Mouse (Mus musculus) hindbrain, embryonic 11.5 days (tissue): ENCODE measurements around the gene Capzb. TPM values are rescaled to one million over a fixed set of nuclear protein-coding genes. Genes with fewer than 3 reads are reported as not detected.

ENCODE experiments used
- ATAC-seq: fragments of 200-750 bp; cut with Nextera tagmentation; 2 replicates; pipeline ENCODE4 v1.8.0; 2017; ENCODE audit warnings: mild to moderate bottlenecking, moderate TSS enrichment, moderate library complexity; ENCODE audit not compliant: low FRiP score
- DNase-seq: peaks from one replicate; pipeline ENCODE4 v3.0.0-alpha.2; 2015; ENCODE audit warnings: low spot score
- H3K27ac ChIP-seq: fragments of 300-500 bp; sonication (generic); 2 replicates; pipeline ENCODE4 v1.5.1; 2014; ENCODE audit warnings: mild to moderate bottlenecking, low read depth, low read length
- H3K27me3 ChIP-seq: fragments of 300-500 bp; sonication (generic); 2 replicates; pipeline ENCODE4 v1.6.1; 2014; ENCODE audit warnings: mild to moderate bottlenecking, low read length, moderate library complexity, mixed read lengths; ENCODE audit not compliant: control insufficient read depth, insufficient read depth
- H3K36me3 ChIP-seq: fragments of 300-500 bp; sonication (generic); 2 replicates; pipeline ENCODE4 v1.6.1; 2014; ENCODE audit warnings: mild to moderate bottlenecking, low read length, moderate library complexity, mixed read lengths; ENCODE audit not compliant: control insufficient read depth, insufficient read depth
- H3K4me1 ChIP-seq: fragments of 300-500 bp; sonication (generic); replicated peaks from 2 replicates; pipeline ENCODE4 v1.6.1; 2014; ENCODE audit warnings: low read length, mixed read lengths; ENCODE audit not compliant: control insufficient read depth, insufficient read depth
- H3K4me2 ChIP-seq: fragments of 300-500 bp; sonication (generic); replicated peaks from 2 replicates; pipeline ENCODE4 v1.6.1; 2014; ENCODE audit warnings: mild to moderate bottlenecking, low read depth, low read length
- H3K4me3 ChIP-seq: fragments of 300-500 bp; sonication (generic); 2 replicates; pipeline ENCODE4 v1.5.1; 2014; ENCODE audit warnings: low read depth, low read length
- H3K9ac ChIP-seq: fragments of 300-500 bp; sonication (generic); 2 replicates; pipeline ENCODE4 v1.6.1; 2014; ENCODE audit warnings: low read depth, low read length
- H3K9me3 ChIP-seq: fragments of 300-500 bp; sonication (generic); 2 replicates; pipeline ENCODE4 v1.6.1; 2016; ENCODE audit warnings: low read length; ENCODE audit not compliant: control insufficient read depth
- WGBS: fragments of 180-500 bp; shearing (Covaris S2); extraction: QIAGEN DNeasy Blood & Tissue Kit; methylation state at CpG from one replicate; pipeline ENCODE4 v1.1.7; 2014; 5-methylcytosine and 5-hydroxymethylcytosine counted together
- polyA plus RNA-seq: library from polyadenylated mRNA; unstranded; fragments of >200 nt; fragmentation: Nextera tagmentation; extraction: Ambion mirVana; gene quantifications from 2 replicates; pipeline ENCODE4 v1.2.1, GENCODE M21; 2014

The Capzb gene
- polyA plus RNA-seq, 1 experiment from 2014 or later: 239 TPM

GRCm38 (mm10) chr4:139245534-139245933 lies 52.8 kb downstream of the Capzb start:
- H3K36me3 ChIP-seq: 0 out of 2 replicates have a peak, but pooled peaks cover 2% of the 10 kb centered on the region
- H3K4me2 ChIP-seq: no peak overlapping the region
- H3K4me1 ChIP-seq: peaks cover 14% of the 10 kb centered on the region
- H3K27me3 ChIP-seq: no peaks in the 10 kb centered on the region
- no peak overlapping the region for H3K9ac ChIP-seq
- no peak overlapping the region for H3K4me3 ChIP-seq
- 87% methylated on average over 2 of the region's 2 CpGs for WGBS
- no peaks in the 10 kb centered on the region for H3K9me3 ChIP-seq
- H3K27ac ChIP-seq: no peak overlapping the region
- ATAC-seq (no peak), DNase-seq (no peak)

- no peak overlapping the region for H3K4me2 ChIP-seq
- peak; percentile 42 for DNase-seq
- no peaks in the 10 kb centered on the region for H3K9me3 ChIP-seq
- no peaks in the 10 kb centered on the region for H3K27me3 ChIP-seq
- no peak for ATAC-seq
- 0 out of 2 replicates have a peak, but pooled peaks cover 2% of the 10 kb centered on the region for H3K36me3 ChIP-seq
- H3K4me1 ChIP-seq: peaks cover 14% of the 10 kb centered on the region
- H3K9ac ChIP-seq: no peak overlapping the region
- peak overlapping the region; percentile 51 for H3K27ac ChIP-seq
- H3K4me3 ChIP-seq: no peak overlapping the region
- 48% methylated on average over 7 of the region's 7 CpGs for WGBS
Measured at GRCm38 (mm10) chr4:139246130-139246877, 53.6 kb downstream of the Capzb start.

- Histone ChIP-seq H3K9ac (no peak overlapping the region), H3K9me3 (no peaks in the 10 kb centered on the region), H3K4me1 (peaks cover 17% of the 10 kb centered on the region), H3K27ac (no peak overlapping the region), H3K36me3 (no peaks in the 10 kb centered on the region), H3K27me3 (no peaks in the 10 kb centered on the region), H3K4me2 (no peak overlapping the region), H3K4me3 (no peak overlapping the region)
- ATAC-seq: no peak
- 73% methylated on average over 7 of the region's 7 CpGs for WGBS
- no peak for DNase-seq
Measured at GRCm38 (mm10) chr4:139247966-139248365, 55.3 kb downstream of the Capzb start.

DNA sequence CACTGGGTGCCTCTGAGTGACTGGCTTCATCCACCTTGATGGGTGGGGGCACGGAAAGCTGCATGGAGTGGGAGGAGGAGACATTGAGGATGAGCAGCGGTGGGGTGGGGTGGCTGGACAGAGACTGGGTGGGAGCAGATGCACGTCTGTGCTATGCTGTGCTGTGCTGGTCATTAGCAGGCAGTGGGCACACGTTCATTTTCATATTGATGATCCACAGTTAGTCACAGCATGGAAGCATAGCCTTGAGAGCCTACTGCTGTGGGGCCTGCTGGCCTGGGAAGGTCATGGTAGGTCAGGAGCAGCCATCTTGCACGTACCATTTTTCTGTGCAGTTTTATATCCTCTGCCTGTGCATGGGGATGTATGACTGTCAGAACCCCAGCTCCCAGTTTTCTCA lies 56.0 kb downstream of the Capzb start:
- H3K9ac ChIP-seq: no peak overlapping the region
- no peaks in the 10 kb centered on the region for H3K27me3 ChIP-seq
- no peak overlapping the region for H3K4me3 ChIP-seq
- H3K4me1 ChIP-seq: peaks cover 17% of the 10 kb centered on the region
- WGBS: 66% methylated on average over 5 of the region's 5 CpGs
- H3K27ac ChIP-seq: no peak overlapping the region
- no peaks in the 10 kb centered on the region for H3K9me3 ChIP-seq
- no peak overlapping the region for H3K4me2 ChIP-seq
- DNase-seq (no peak), ATAC-seq (no peak)
- H3K36me3 ChIP-seq: no peaks in the 10 kb centered on the region

DNA sequence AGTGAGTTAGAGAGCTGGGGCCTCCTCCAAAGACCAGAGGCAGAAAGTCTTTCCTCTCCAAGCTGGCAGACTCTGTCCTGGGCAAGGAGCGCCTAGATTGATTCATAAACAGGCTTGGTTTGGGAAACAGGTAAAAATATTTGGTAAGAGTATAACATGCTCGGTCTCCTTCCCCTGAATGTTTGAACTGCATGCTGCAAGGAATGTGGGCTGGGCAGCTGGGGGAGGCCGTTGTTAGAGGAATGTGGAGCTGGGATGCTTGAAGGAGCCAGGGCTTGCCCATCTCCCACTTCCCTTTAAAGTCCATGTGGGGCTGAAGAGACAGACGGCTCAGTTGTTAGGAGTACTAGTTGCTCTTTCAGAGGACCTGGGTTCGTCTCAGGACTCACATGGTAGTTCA lies 57.3 kb downstream of the Capzb start:
- Histone ChIP-seq H3K4me1 (peaks cover 17% of the 10 kb centered on the region), H3K4me3 (no peak overlapping the region), H3K9ac (no peak overlapping the region), H3K27ac (no peak overlapping the region), H3K36me3 (no peaks in the 10 kb centered on the region), H3K27me3 (no peaks in the 10 kb centered on the region), H3K4me2 (no peak overlapping the region), H3K9me3 (no peaks in the 10 kb centered on the region)
- whole genome bisulfite sequencing: 67% methylated on average over 5 of the region's 5 CpGs
- ATAC-seq (no peak), DNase-seq (no peak)

DNA sequence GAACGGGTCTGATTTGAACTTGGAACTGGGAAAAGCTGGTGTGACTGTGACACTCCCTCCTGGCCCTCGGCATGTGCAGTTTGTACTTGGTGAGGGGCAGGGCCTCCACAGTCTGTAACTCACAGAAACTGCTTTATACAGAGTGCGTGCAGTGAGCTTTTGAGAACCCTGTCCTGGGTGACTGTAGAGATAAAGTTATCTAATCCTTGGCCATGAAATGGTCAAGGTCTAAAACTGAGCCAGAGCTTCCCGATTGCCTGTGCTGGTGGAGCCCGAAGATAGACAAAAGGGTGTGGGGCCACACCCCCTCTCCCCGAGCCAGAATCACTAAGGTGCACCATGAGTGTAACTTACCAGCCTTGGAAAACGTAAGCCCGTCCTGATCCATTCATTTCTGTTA lies 58.2 kb downstream of the Capzb start:
- H3K4me3 ChIP-seq: no peak overlapping the region
- 77% methylated on average over 8 of the region's 8 CpGs for WGBS
- H3K36me3 ChIP-seq: no peaks in the 10 kb centered on the region
- no peak overlapping the region for H3K9ac ChIP-seq
- ATAC-seq: no peak
- H3K4me2 ChIP-seq: no peak overlapping the region
- H3K27ac ChIP-seq: no peak overlapping the region
- peaks cover 17% of the 10 kb centered on the region for H3K4me1 ChIP-seq
- no peak for DNase-seq
- no peaks in the 10 kb centered on the region for H3K9me3 ChIP-seq
- H3K27me3 ChIP-seq: no peaks in the 10 kb centered on the region

GRCm38 (mm10) chr4:139252051-139252760 lies 59.5 kb downstream of the Capzb start:
- no peaks in the 10 kb centered on the region for H3K27me3 ChIP-seq
- no peak overlapping the region for H3K27ac ChIP-seq
- DNase-seq (peak; percentile 80), ATAC-seq (no peak)
- no peak overlapping the region for H3K9ac ChIP-seq
- 49% methylated on average over 22 of the region's 22 CpGs for WGBS
- no peaks in the 10 kb centered on the region for H3K9me3 ChIP-seq
- no peak overlapping the region for H3K4me2 ChIP-seq
- no peak overlapping the region for H3K4me3 ChIP-seq
- H3K4me1 ChIP-seq: 0 out of 2 replicates have a peak, but pooled peaks cover 5% of the 10 kb centered on the region
- H3K36me3 ChIP-seq: no peaks in the 10 kb centered on the region; the same call in 1 of the 2 replicates

GRCm38 (mm10) chr4:139253206-139253605 lies 60.5 kb downstream of the Capzb start:
- no peak overlapping the region for H3K27ac ChIP-seq
- no peak overlapping the region for H3K4me2 ChIP-seq
- peaks cover 6% of the 10 kb centered on the region for H3K36me3 ChIP-seq
- no peak for ATAC-seq
- no peaks in the 10 kb centered on the region for H3K9me3 ChIP-seq
- no peak for DNase-seq
- H3K4me1 ChIP-seq: 0 out of 2 replicates have a peak, but pooled peaks cover 3% of the 10 kb centered on the region
- 80% methylated on average over 9 of the region's 9 CpGs for WGBS
- H3K4me3 ChIP-seq: no peak overlapping the region
- H3K9ac ChIP-seq: no peak overlapping the region
- no peaks in the 10 kb centered on the region for H3K27me3 ChIP-seq
